Mouse (Mus musculus) olfactory bulb, adult 2 months (tissue): Measurements from ENCODE around the gene Samd13. TPM values are rescaled to one million over a fixed set of nuclear protein-coding genes. Genes with fewer than 3 reads are reported as not detected.

Source experiments
- H3K27ac ChIP-seq: fragments of 200-500 bp; 2 replicates; pipeline ENCODE4 v1.5.1; 2012; ENCODE audit warnings: low read depth, low read length; ENCODE audit not compliant: insufficient read depth
- H3K4me1 ChIP-seq: fragments of 200-500 bp; 2 replicates; pipeline ENCODE4 v1.6.1; 2012; ENCODE audit warnings: low read length; ENCODE audit not compliant: control insufficient read depth, insufficient read depth
- H3K4me3 ChIP-seq: fragments of 200-500 bp; 2 replicates; pipeline ENCODE4 v1.5.1; 2012; ENCODE audit warnings: mild to moderate bottlenecking, low read depth, low read length, moderate library complexity; ENCODE audit not compliant: insufficient read depth
- CTCF ChIP-seq: fragments of 200-500 bp; IDR thresholded peaks from 2 replicates; pipeline ENCODE4 v1.5.1; 2012; ENCODE audit warnings: low read depth, mild to moderate bottlenecking, low read length, moderate library complexity; ENCODE audit not compliant: insufficient read depth
- POLR2A ChIP-seq: fragments of 200-500 bp; IDR thresholded peaks from 2 replicates; pipeline ENCODE4 v1.6.1; 2012; ENCODE audit warnings: mild to moderate bottlenecking, low read depth, low read length, moderate library complexity; ENCODE audit not compliant: insufficient read depth
- WGBS: fragments of 180-500 bp; shearing (Covaris S2); methylation state at CpG from one replicate; pipeline ENCODE4 v1.1.7; 2018; 5-methylcytosine and 5-hydroxymethylcytosine counted together
- polyA plus RNA-seq: library from polyadenylated mRNA; stranded (reverse); fragments of >200 nt; gene quantifications from 2 replicates; pipeline ENCODE4 v1.2.4, GENCODE M21; 2012; ENCODE audit warnings: low replicate concordance; ENCODE audit not compliant: missing spikeins, insufficient read depth, insufficient read length

Gene Samd13
- polyA plus RNA-seq, 1 experiment: not detected

GRCm38 (mm10) chr3:146628227-146628982 is 57.0 kb downstream of the Samd13 start:
- no peak overlapping the region for H3K27ac ChIP-seq
- TF ChIP-seq POLR2A (no peak), CTCF (no peak)
- no peak overlapping the region for H3K4me3 ChIP-seq
- no peaks in the 10 kb centered on the region for H3K4me1 ChIP-seq
- 70% methylated on average over 8 of the region's 8 CpGs for WGBS

GRCm38 (mm10) chr3:146625766-146626165 is 59.6 kb downstream of the Samd13 start:
- H3K4me1 ChIP-seq: peaks cover 2% of the 10 kb centered on the region
- 88% methylated on average over 4 of the region's 4 CpGs for WGBS
- H3K27ac ChIP-seq: no peak overlapping the region
- TF ChIP-seq CTCF: no peak
- TF ChIP-seq POLR2A: no peak
- H3K4me3 ChIP-seq: no peak overlapping the region

- TF ChIP-seq CTCF: no peak
- TF ChIP-seq POLR2A: no peak
- 81% methylated on average over 11 of the region's 11 CpGs for WGBS
- no peak overlapping the region for H3K27ac ChIP-seq
Measured at GRCm38 (mm10) chr3:146621966-146622365, 63.4 kb downstream of the Samd13 start.

GRCm38 (mm10) chr3:146620555-146621249 is 64.7 kb downstream of the Samd13 start:
- no peak overlapping the region for H3K4me3 ChIP-seq
- TF ChIP-seq POLR2A: no peak
- TF ChIP-seq CTCF: no peak
- WGBS: 40% methylated on average over 14 of the region's 14 CpGs
- H3K27ac ChIP-seq: peak overlapping the region; percentile 16; the same call in 1 of the 2 replicates
- peaks cover 9% of the 10 kb centered on the region for H3K4me1 ChIP-seq

More at GRCm38 (mm10) chr3:146621966-146622365, 63.4 kb downstream of the Samd13 start:
- Histone ChIP-seq H3K4me1 (peaks cover 9% of the 10 kb centered on the region), H3K4me3 (no peak overlapping the region)

- Histone ChIP-seq H3K27ac (peak overlapping the region; percentile 16), H3K4me1 (peaks cover 9% of the 10 kb centered on the region), H3K4me3 (no peak overlapping the region)
- WGBS: 43% methylated on average over 10 of the region's 10 CpGs
- TF ChIP-seq POLR2A (no peak), CTCF (no peak)
Measured at GRCm38 (mm10) chr3:146620101-146620500, 65.3 kb downstream of the Samd13 start.

- H3K4me1 ChIP-seq: peaks cover 9% of the 10 kb centered on the region
- 93% methylated on average over 4 of the region's 4 CpGs for WGBS
- TF ChIP-seq CTCF (no peak), POLR2A (no peak)
- no peak overlapping the region for H3K4me3 ChIP-seq
- H3K27ac ChIP-seq: no peak overlapping the region
Measured at GRCm38 (mm10) chr3:146618357-146618756, 67.0 kb downstream of the Samd13 start.

- Histone ChIP-seq H3K4me1 (peaks cover 9% of the 10 kb centered on the region), H3K4me3 (no peak overlapping the region), H3K27ac (no peak overlapping the region)
- TF ChIP-seq CTCF: no peak
- TF ChIP-seq POLR2A: no peak
Measured at GRCm38 (mm10) chr3:146617946-146618345, 67.4 kb downstream of the Samd13 start.

GRCm38 (mm10) chr3:146616533-146617283 is 68.7 kb downstream of the Samd13 start:
- Histone ChIP-seq H3K4me3 (no peak overlapping the region), H3K4me1 (peaks cover 9% of the 10 kb centered on the region), H3K27ac (no peak overlapping the region)
- WGBS: 88% methylated on average over 5 of the region's 5 CpGs
- TF ChIP-seq POLR2A (no peak), CTCF (no peak)

- peaks cover 4% of the 10 kb centered on the region for H3K4me1 ChIP-seq
- no peak within 1 kb of the TSS for H3K27ac ChIP-seq
- 97% methylated on average over 4 of the region's 4 CpGs for WGBS
- H3K4me3 ChIP-seq: no peak within 1 kb of the TSS
- TF ChIP-seq CTCF (no peak), POLR2A (no peak)
Measured at GRCm38 (mm10) chr3:146615496-146615895, 69.9 kb downstream of the Samd13 start, which contains the start of gene Dnase2b. Gene Dnase2b (minus strand): TSS chr3:146615596.
